Mouse (Mus musculus): ENCODE measurements around the gene Rce1. TPM values are rescaled to one million over a fixed set of nuclear protein-coding genes. Genes with fewer than 3 reads are reported as not detected.

Gene Rce1
- polyA plus RNA-seq, 2 experiments: 61.5 to 90.2 TPM

DNA sequence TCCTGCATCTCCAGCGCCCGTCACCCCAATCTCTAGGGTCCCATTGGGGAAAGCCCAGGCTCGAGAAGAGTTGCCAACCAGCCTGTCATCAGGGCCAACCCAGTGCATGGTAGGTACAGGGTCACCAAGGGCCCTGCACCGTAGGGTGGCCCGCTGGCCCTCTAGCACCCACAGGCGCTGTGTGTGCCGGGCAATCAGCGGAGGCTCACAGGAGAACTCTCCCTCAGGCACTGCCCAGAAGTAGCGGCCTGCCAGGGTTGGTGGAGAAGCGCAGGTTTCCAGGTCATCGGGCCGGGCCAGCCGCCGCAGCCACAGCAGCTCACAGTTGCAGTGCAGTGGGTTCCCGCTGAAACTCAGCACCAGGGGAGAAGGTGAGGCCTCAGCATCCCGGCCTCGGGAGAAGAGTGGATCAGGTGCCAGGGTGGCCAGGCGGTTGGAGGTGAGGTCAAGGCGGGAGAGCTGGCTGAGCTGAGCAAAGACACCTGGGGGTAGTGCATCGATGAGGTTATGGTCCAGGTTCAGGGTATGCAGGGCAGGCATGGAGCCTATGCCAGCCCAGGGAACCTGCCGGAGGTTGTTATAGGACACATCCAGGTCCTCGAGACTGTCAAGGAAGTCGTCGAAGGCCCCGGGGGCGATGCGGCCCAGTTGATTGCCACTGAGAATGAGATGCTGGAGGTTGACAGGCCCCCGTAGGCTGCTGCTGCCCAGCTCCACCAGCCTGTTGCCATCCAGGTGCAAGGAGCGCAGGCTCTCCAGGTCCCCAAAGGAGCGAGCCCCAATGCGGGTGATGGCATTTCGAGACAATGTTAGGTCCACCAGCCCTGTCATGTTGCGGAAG is 11.8 kb downstream of the Rce1 start:
- ATAC-seq (ENCODE audit: low FRiP score, low read depth): no peak
- Histone ChIP-seq H3K4me3 (replicated peaks; ENCODE audit: low read length) (no peak overlapping the region; the same call in 1 of the 2 replicates), H3K4me1 (ENCODE audit: control insufficient read depth, insufficient read depth, low read length) (peaks cover 12% of the 10 kb centered on the region; the same call in 1 of the 2 replicates), H3K4me2 (replicated peaks; ENCODE audit: low read depth, low read length, severe bottlenecking) (peak overlapping the region; percentile 77; the same call in 1 of the 2 replicates), H3K27me3 (ENCODE audit: control insufficient read depth, insufficient read depth, low read length) (no peaks in the 10 kb centered on the region), H3K9me3 (ENCODE audit: control insufficient read depth, low read length) (no peaks in the 10 kb centered on the region), H3K36me3 (ENCODE audit: control insufficient read depth, insufficient read depth, low read length) (peaks cover 38% of the 10 kb centered on the region), H3K27ac (replicated peaks; ENCODE audit: low read depth, low read length) (no peak overlapping the region), H3K9ac (ENCODE audit: low read depth, low read length, severe bottlenecking) (peak overlapping the region; percentile 92; the same call in 1 of the 2 replicates)
- WGBS: 82% methylated on average over 31 of the region's 33 CpGs
- DNase-seq (ENCODE audit: low spot score): no peak
- TF ChIP-seq POLR2A (IDR thresholded peaks at IDR 0.05; ENCODE audit: borderline replicate concordance, extremely low read depth, insufficient read depth, insufficient read length): no peak

- Histone ChIP-seq H3K4me2 (replicated peaks; ENCODE audit: low read depth, low read length, severe bottlenecking) (no peak overlapping the region), H3K9me3 (ENCODE audit: control insufficient read depth, low read length) (no peaks in the 10 kb centered on the region), H3K4me1 (ENCODE audit: control insufficient read depth, insufficient read depth, low read length) (peaks cover 12% of the 10 kb centered on the region; the same call in 1 of the 2 replicates), H3K4me3 (replicated peaks; ENCODE audit: low read length) (no peak overlapping the region), H3K27me3 (ENCODE audit: control insufficient read depth, insufficient read depth, low read length) (no peaks in the 10 kb centered on the region), H3K9ac (ENCODE audit: low read depth, low read length, severe bottlenecking) (no peak overlapping the region), H3K27ac (replicated peaks; ENCODE audit: low read depth, low read length) (no peak overlapping the region), H3K36me3 (ENCODE audit: control insufficient read depth, insufficient read depth, low read length) (peaks cover 38% of the 10 kb centered on the region)
- 86% methylated on average over 18 of the region's 19 CpGs for WGBS
- ATAC-seq (ENCODE audit: low FRiP score, low read depth) (no peak), DNase-seq (ENCODE audit: low spot score) (no peak)
- TF ChIP-seq POLR2A (IDR thresholded peaks at IDR 0.05; ENCODE audit: borderline replicate concordance, extremely low read depth, insufficient read depth, insufficient read length): no peak
Observed at GRCm38 (mm10) chr19:4612181-4612961, 13.1 kb downstream of the Rce1 start.

DNA sequence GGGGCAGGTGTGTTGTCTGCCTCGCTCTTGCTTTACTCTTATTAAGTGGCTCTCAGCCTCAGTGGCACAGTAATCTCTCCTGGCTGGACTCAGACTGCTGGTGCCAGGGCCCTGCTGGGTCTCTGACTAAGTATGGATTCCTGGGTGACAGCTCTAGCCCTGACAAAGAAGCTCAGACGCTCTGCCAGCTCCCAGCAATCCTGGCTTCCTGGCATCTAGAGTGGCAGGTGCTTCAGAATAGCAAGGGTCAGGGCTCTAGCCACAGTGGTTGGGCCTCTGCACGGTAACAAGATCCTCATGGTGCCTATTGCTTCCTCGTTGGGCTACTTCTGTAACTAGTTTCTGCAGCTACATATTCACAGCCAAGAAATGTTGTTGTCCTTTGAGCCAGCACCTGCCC is 15.3 kb downstream of the Rce1 start:
- Histone ChIP-seq H3K27ac (replicated peaks; ENCODE audit: low read depth, low read length) (no peak overlapping the region), H3K27me3 (ENCODE audit: control insufficient read depth, insufficient read depth, low read length) (no peaks in the 10 kb centered on the region), H3K36me3 (ENCODE audit: control insufficient read depth, insufficient read depth, low read length) (peaks cover 38% of the 10 kb centered on the region), H3K4me3 (replicated peaks; ENCODE audit: low read length) (no peak overlapping the region), H3K4me2 (replicated peaks; ENCODE audit: low read depth, low read length, severe bottlenecking) (no peak overlapping the region), H3K9ac (ENCODE audit: low read depth, low read length, severe bottlenecking) (no peak overlapping the region), H3K4me1 (ENCODE audit: control insufficient read depth, insufficient read depth, low read length) (peaks cover 5% of the 10 kb centered on the region; the same call in 1 of the 2 replicates), H3K9me3 (ENCODE audit: control insufficient read depth, low read length) (no peaks in the 10 kb centered on the region)
- 52% methylated on average over 4 of the region's 4 CpGs for WGBS
- TF ChIP-seq POLR2A (IDR thresholded peaks at IDR 0.05; ENCODE audit: borderline replicate concordance, extremely low read depth, insufficient read depth, insufficient read length): no peak
- no peak for DNase-seq (ENCODE audit: low spot score)
- no peak for ATAC-seq (ENCODE audit: low FRiP score, low read depth)

DNA sequence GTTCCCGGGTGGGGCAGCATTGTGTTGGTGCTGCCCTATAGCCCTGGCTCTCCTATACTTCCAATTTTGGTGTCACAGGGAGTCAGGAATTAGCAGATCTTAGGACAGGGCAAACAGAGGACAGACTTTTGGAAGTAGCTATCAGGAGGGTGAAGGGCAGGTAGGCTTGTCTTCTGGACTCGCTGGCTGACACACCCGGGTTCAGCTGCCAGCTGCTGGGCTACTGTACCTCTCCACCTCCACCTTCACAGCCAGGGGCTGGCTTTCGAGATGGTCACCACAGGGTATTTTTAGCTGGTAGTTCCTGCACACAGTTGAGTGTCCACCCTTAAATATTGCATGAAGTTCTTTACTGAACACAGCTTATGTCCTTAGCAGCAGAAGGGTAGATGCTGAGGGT is 16.9 kb downstream of the Rce1 start:
- WGBS: 81% methylated on average over 4 of the region's 4 CpGs
- H3K9me3 ChIP-seq (ENCODE audit: control insufficient read depth, low read length): no peaks in the 10 kb centered on the region
- DNase-seq (ENCODE audit: low spot score) (no peak), ATAC-seq (ENCODE audit: low FRiP score, low read depth) (no peak)
- peaks cover 31% of the 10 kb centered on the region for H3K36me3 ChIP-seq (ENCODE audit: control insufficient read depth, insufficient read depth, low read length)
- H3K27ac ChIP-seq (replicated peaks; ENCODE audit: low read depth, low read length): no peak overlapping the region
- TF ChIP-seq POLR2A (IDR thresholded peaks at IDR 0.05; ENCODE audit: borderline replicate concordance, extremely low read depth, insufficient read depth, insufficient read length): no peak
- no peak overlapping the region for H3K4me2 ChIP-seq (replicated peaks; ENCODE audit: low read depth, low read length, severe bottlenecking)
- H3K27me3 ChIP-seq (ENCODE audit: control insufficient read depth, insufficient read depth, low read length): no peaks in the 10 kb centered on the region
- no peak overlapping the region for H3K9ac ChIP-seq (ENCODE audit: low read depth, low read length, severe bottlenecking)
- no peak overlapping the region for H3K4me3 ChIP-seq (replicated peaks; ENCODE audit: low read length)
- peaks cover 3% of the 10 kb centered on the region; the same call in 1 of the 2 replicates for H3K4me1 ChIP-seq (ENCODE audit: control insufficient read depth, insufficient read depth, low read length)

- Histone ChIP-seq H3K9me3 (ENCODE audit: control insufficient read depth, low read length) (no peaks in the 10 kb centered on the region), H3K27me3 (ENCODE audit: control insufficient read depth, insufficient read depth, low read length) (no peaks in the 10 kb centered on the region), H3K36me3 (ENCODE audit: control insufficient read depth, insufficient read depth, low read length) (peaks cover 20% of the 10 kb centered on the region), H3K9ac (ENCODE audit: low read depth, low read length, severe bottlenecking) (no peak overlapping the region), H3K4me1 (ENCODE audit: control insufficient read depth, insufficient read depth, low read length) (0 out of 2 replicates have a peak, but pooled peaks cover 3% of the 10 kb centered on the region), H3K4me2 (replicated peaks; ENCODE audit: low read depth, low read length, severe bottlenecking) (no peak overlapping the region), H3K4me3 (replicated peaks; ENCODE audit: low read length) (no peak overlapping the region), H3K27ac (replicated peaks; ENCODE audit: low read depth, low read length) (no peak overlapping the region)
- TF ChIP-seq POLR2A (IDR thresholded peaks at IDR 0.05; ENCODE audit: borderline replicate concordance, extremely low read depth, insufficient read depth, insufficient read length): no peak
- ATAC-seq (ENCODE audit: low FRiP score, low read depth): no peak
- WGBS: 91% methylated on average over 12 of the region's 12 CpGs
- DNase-seq (ENCODE audit: low spot score): no peak
Observed at GRCm38 (mm10) chr19:4607406-4607805, 18.0 kb downstream of the Rce1 start.
